Mouse (Mus musculus): ENCODE results near the gene Sez6l2. TPM values are rescaled to one million over a fixed set of nuclear protein-coding genes. Genes with fewer than 3 reads are reported as not detected.
A peak's percentile ranks its signal among the peaks of the same experiment; 100 is the strongest.

Sez6l2 gene
- polyA plus RNA-seq, 1 experiment from 2014 or later: 0.97 TPM

GRCm38 (mm10) chr7:126961095-126961494 is 10.7 kb downstream of the Sez6l2 start:
- Histone ChIP-seq H3K4me1 (no peaks in the 10 kb centered on the region), H3K9me3 (no peaks in the 10 kb centered on the region), H3K4me2 (replicated peaks) (no peak overlapping the region), H3K36me3 (no peaks in the 10 kb centered on the region), H3K27ac (no peak overlapping the region), H3K4me3 (no peak overlapping the region), H3K27me3 (peaks cover 24% of the 10 kb centered on the region), H3K9ac (no peak overlapping the region)
- no peak for ATAC-seq (ENCODE audit: insufficient number of reproducible peaks, insufficient read depth, low FRiP score, low TSS enrichment)
- 84% methylated on average over 5 of the region's 5 CpGs for WGBS

GRCm38 (mm10) chr7:126961965-126962364 is 11.6 kb downstream of the Sez6l2 start:
- 84% methylated on average over 4 of the region's 4 CpGs for WGBS
- H3K4me3 ChIP-seq: no peak overlapping the region
- no peak overlapping the region for H3K4me2 ChIP-seq (replicated peaks)
- H3K4me1 ChIP-seq: no peaks in the 10 kb centered on the region
- H3K9me3 ChIP-seq: no peaks in the 10 kb centered on the region
- ATAC-seq (ENCODE audit: insufficient number of reproducible peaks, insufficient read depth, low FRiP score, low TSS enrichment): no peak
- peaks cover 24% of the 10 kb centered on the region for H3K27me3 ChIP-seq
- H3K27ac ChIP-seq: no peak overlapping the region
- H3K36me3 ChIP-seq: no peaks in the 10 kb centered on the region
- no peak overlapping the region for H3K9ac ChIP-seq

GRCm38 (mm10) chr7:126963548-126964286 is 13.4 kb downstream of the Sez6l2 start:
- ATAC-seq (ENCODE audit: insufficient number of reproducible peaks, insufficient read depth, low FRiP score, low TSS enrichment): no peak
- Histone ChIP-seq H3K4me3 (0 out of 2 replicates have a peak overlapping the region, but pooled peaks have one; percentile 3), H3K4me2 (replicated peaks) (peak overlapping the region; percentile 31), H3K4me1 (no peaks in the 10 kb centered on the region), H3K9ac (no peak overlapping the region), H3K36me3 (no peaks in the 10 kb centered on the region), H3K27ac (no peak overlapping the region), H3K27me3 (peaks cover 24% of the 10 kb centered on the region), H3K9me3 (no peaks in the 10 kb centered on the region)
- WGBS: 26% methylated on average over 19 of the region's 19 CpGs

GRCm38 (mm10) chr7:126965568-126965967 is 15.2 kb downstream of the Sez6l2 start:
- Histone ChIP-seq H3K36me3 (no peaks in the 10 kb centered on the region), H3K9ac (no peak overlapping the region), H3K9me3 (no peaks in the 10 kb centered on the region), H3K27me3 (peaks cover 24% of the 10 kb centered on the region), H3K4me2 (replicated peaks) (no peak overlapping the region), H3K4me3 (no peak overlapping the region), H3K4me1 (no peaks in the 10 kb centered on the region), H3K27ac (no peak overlapping the region)
- ATAC-seq (ENCODE audit: insufficient number of reproducible peaks, insufficient read depth, low FRiP score, low TSS enrichment): no peak
- 67% methylated on average over 3 of the region's 3 CpGs for WGBS

GRCm38 (mm10) chr7:126967361-126967760 is 17.0 kb downstream of the Sez6l2 start:
- H3K4me2 ChIP-seq (replicated peaks): no peak overlapping the region
- H3K4me1 ChIP-seq: no peaks in the 10 kb centered on the region
- peaks cover 18% of the 10 kb centered on the region for H3K27me3 ChIP-seq
- H3K4me3 ChIP-seq: no peak overlapping the region
- H3K9me3 ChIP-seq: no peaks in the 10 kb centered on the region
- H3K27ac ChIP-seq: no peak overlapping the region
- H3K36me3 ChIP-seq: no peaks in the 10 kb centered on the region
- 56% methylated on average over 6 of the region's 6 CpGs for WGBS
- ATAC-seq (ENCODE audit: insufficient number of reproducible peaks, insufficient read depth, low FRiP score, low TSS enrichment): 0 out of 2 replicates have a peak, but pooled peaks have one; percentile 41
- no peak overlapping the region for H3K9ac ChIP-seq

- H3K27me3 ChIP-seq: no peaks in the 10 kb centered on the region
- peaks cover 26% of the 10 kb centered on the region for H3K36me3 ChIP-seq
- WGBS: 11% methylated on average over 8 of the region's 8 CpGs
- peak overlapping the region; percentile 38; the same call in 1 of the 2 replicates for H3K9ac ChIP-seq
- H3K4me1 ChIP-seq: peaks cover 10% of the 10 kb centered on the region; the same call in 1 of the 2 replicates
- H3K27ac ChIP-seq: no peak overlapping the region
- H3K4me2 ChIP-seq (replicated peaks): peak overlapping the region; percentile 73
- H3K9me3 ChIP-seq: no peaks in the 10 kb centered on the region
- ATAC-seq (ENCODE audit: insufficient number of reproducible peaks, insufficient read depth, low FRiP score, low TSS enrichment): no peak
- H3K4me3 ChIP-seq: peak overlapping the region; percentile 100
Measured at GRCm38 (mm10) chr7:126975493-126975892, 25.1 kb downstream of the Sez6l2 start.

GRCm38 (mm10) chr7:126975893-126975949 is 25.4 kb downstream of the Sez6l2 start, which contains the start of gene Cdipt:
Cdipt (plus strand) TSS chr7:126975914.
- Histone ChIP-seq H3K9ac (peak within 1 kb of the TSS; percentile 98), H3K4me2 (replicated peaks) (peak within 1 kb of the TSS; percentile 73), H3K36me3 (peaks cover 27% of the 10 kb centered on the region), H3K27ac (peak within 1 kb of the TSS; percentile 88), H3K4me1 (peaks cover 10% of the 10 kb centered on the region; the same call in 1 of the 2 replicates), H3K27me3 (no peaks in the 10 kb centered on the region), H3K9me3 (no peaks in the 10 kb centered on the region), H3K4me3 (peak within 1 kb of the TSS; percentile 100)
- 5% methylated on average over 1 of the region's 1 CpGs for WGBS
- no peak for ATAC-seq (ENCODE audit: insufficient number of reproducible peaks, insufficient read depth, low FRiP score, low TSS enrichment)

- peaks cover 31% of the 10 kb centered on the region for H3K36me3 ChIP-seq
- H3K4me2 ChIP-seq (replicated peaks): peak within 1 kb of the TSS; percentile 73
- peak; percentile 92 for ATAC-seq (ENCODE audit: insufficient number of reproducible peaks, insufficient read depth, low FRiP score, low TSS enrichment)
- H3K4me3 ChIP-seq: peak within 1 kb of the TSS; percentile 100
- no peaks in the 10 kb centered on the region for H3K27me3 ChIP-seq
- peaks cover 10% of the 10 kb centered on the region; the same call in 1 of the 2 replicates for H3K4me1 ChIP-seq
- peak within 1 kb of the TSS; percentile 88 for H3K27ac ChIP-seq
- H3K9ac ChIP-seq: peak within 1 kb of the TSS; percentile 98
- H3K9me3 ChIP-seq: no peaks in the 10 kb centered on the region
- WGBS: under 1% methylated on average over 55 of the region's 55 CpGs
Measured at GRCm38 (mm10) chr7:126975950-126976866, 25.8 kb downstream of the Sez6l2 start, which contains the start of gene Cdiptos. Cdiptos (minus strand) TSS chr7:126976098.

GRCm38 (mm10) chr7:126976878-126977459 is 26.6 kb downstream of the Sez6l2 start:
- ATAC-seq (ENCODE audit: insufficient number of reproducible peaks, insufficient read depth, low FRiP score, low TSS enrichment): 0 out of 2 replicates have a peak, but pooled peaks have one; percentile 1
- Histone ChIP-seq H3K9me3 (no peaks in the 10 kb centered on the region), H3K27ac (peak overlapping the region; percentile 88; the same call in 1 of the 2 replicates), H3K4me1 (peaks cover 10% of the 10 kb centered on the region; the same call in 1 of the 2 replicates), H3K27me3 (no peaks in the 10 kb centered on the region), H3K36me3 (peaks cover 33% of the 10 kb centered on the region), H3K9ac (peak overlapping the region; percentile 98), H3K4me3 (peak overlapping the region; percentile 100), H3K4me2 (replicated peaks) (peak overlapping the region; percentile 73)
- 28% methylated on average over 14 of the region's 14 CpGs for WGBS

GRCm38 (mm10) chr7:126978841-126979240 is 28.5 kb downstream of the Sez6l2 start:
- H3K36me3 ChIP-seq: peaks cover 33% of the 10 kb centered on the region
- no peak overlapping the region for H3K4me3 ChIP-seq
- 95% methylated on average over 6 of the region's 6 CpGs for WGBS
- H3K27ac ChIP-seq: no peak overlapping the region
- peaks cover 10% of the 10 kb centered on the region; the same call in 1 of the 2 replicates for H3K4me1 ChIP-seq
- no peak overlapping the region for H3K9ac ChIP-seq
- no peak overlapping the region for H3K4me2 ChIP-seq (replicated peaks)
- H3K27me3 ChIP-seq: no peaks in the 10 kb centered on the region
- H3K9me3 ChIP-seq: no peaks in the 10 kb centered on the region
- no peak for ATAC-seq (ENCODE audit: insufficient number of reproducible peaks, insufficient read depth, low FRiP score, low TSS enrichment)

GRCm38 (mm10) chr7:126981601-126982000 is 31.2 kb downstream of the Sez6l2 start:
- no peaks in the 10 kb centered on the region for H3K27me3 ChIP-seq
- ATAC-seq (ENCODE audit: insufficient number of reproducible peaks, insufficient read depth, low FRiP score, low TSS enrichment): no peak
- H3K4me1 ChIP-seq: peaks cover 10% of the 10 kb centered on the region; the same call in 1 of the 2 replicates
- no peaks in the 10 kb centered on the region for H3K9me3 ChIP-seq
- no peak overlapping the region for H3K27ac ChIP-seq
- peaks cover 33% of the 10 kb centered on the region for H3K36me3 ChIP-seq
- whole genome bisulfite sequencing: 86% methylated on average over 2 of the region's 2 CpGs
- H3K9ac ChIP-seq: no peak overlapping the region
- no peak overlapping the region for H3K4me3 ChIP-seq
- H3K4me2 ChIP-seq (replicated peaks): no peak overlapping the region
